14 mouse cellular contexts compared by ENCODE assay signal in the genomic region with DNA sequence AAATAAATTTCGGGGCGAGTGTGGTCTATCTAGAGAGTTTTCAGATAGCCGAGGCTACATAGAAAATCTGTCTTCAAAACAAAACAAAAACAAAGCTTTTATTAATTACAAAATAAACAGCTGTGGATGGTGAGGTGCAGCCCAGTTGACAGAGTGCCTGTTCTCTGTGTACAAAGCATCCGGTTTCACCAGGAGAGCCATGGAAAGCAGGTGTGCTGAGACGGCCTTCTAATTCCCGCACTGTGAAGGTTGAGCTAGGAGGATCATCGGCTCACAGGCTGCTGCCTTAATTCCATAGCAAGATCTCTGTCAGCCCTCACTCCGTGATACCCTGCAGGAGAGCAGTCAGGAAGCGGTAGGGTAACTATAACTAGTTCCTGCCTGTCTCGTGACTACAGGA.
"Had no signal": no experiment of that assay in that cellular context is flagged by ENCODE, and none has a peak within 500 bp of the region (broad histone marks: within the 10 kb centered on the region; RNA-seq: fewer than 3 reads in every experiment).

No protein-coding gene starts in this region.

- H3K9ac ChIP-seq: limb, embryonic 15.5 days; liver, embryonic 12.5 days; lung, embryonic 14.5 days; neural tube, embryonic 13.5 days had no signal

- H3K4me3 ChIP-seq: limb, embryonic 15.5 days; liver, embryonic 12.5 days; neural tube, embryonic 13.5 days had no signal

- H3K27me3 ChIP-seq: limb, embryonic 15.5 days; liver, embryonic 12.5 days; neural tube, embryonic 13.5 days had no signal

- H3K27ac ChIP-seq: kidney, postnatal 0 days; limb, embryonic 15.5 days; liver, embryonic 12.5 days; neural tube, embryonic 13.5 days had no signal

- ATAC-seq: liver, embryonic 12.5 days; midbrain, embryonic 16.5 days had no signal

- H3K9me3 ChIP-seq: limb, embryonic 15.5 days; liver, embryonic 12.5 days; neural tube, embryonic 13.5 days had no signal

- DNase-seq: kidney, adult 11 months; kidney, postnatal 36 days; layer of hippocampus, adult 9-11 months; layer of hippocampus, postnatal 36 days; lung, embryonic 14.5 days; lung, postnatal 10 days; spleen, adult 18-20 months; thymus, adult 18-20 months; thymus, postnatal 14 days had no signal

- H3K4me1 ChIP-seq: limb, embryonic 15.5 days; liver, embryonic 12.5 days had no signal

- H3K4me2 ChIP-seq: limb, embryonic 15.5 days; liver, embryonic 12.5 days; lung, embryonic 14.5 days; neural tube, embryonic 13.5 days had no signal
